Mouse (Mus musculus) heart, postnatal 10 days (tissue): ENCODE measurements at regions not wholly inside any gene's neighbourhood (a gene's known extent, or its start where the extent isn't known, plus 50 kb on each side); places are given as distances from the start of the nearest gene placed in this dataset.
A peak's percentile ranks its signal among the peaks of the same experiment; 100 is the strongest.

ENCODE experiments used
- DNase-seq, 2 experiments: peaks; one replicate each; pipeline ENCODE4 v3.0.0; 2021
- intact Hi-C: fragments of 180-260 bp; cut with DNase I; formaldehyde crosslinking; loops from one replicate; pipeline ENCODE4 v1.15.1; 2025

GRCm38 (mm10) chr2:63920997-63921396, 176.8 kb downstream of the Fign start:
- no peak for DNase-seq
- intact Hi-C loops: no loop called here

- no peak for DNase-seq
- intact Hi-C loops: no loop called here
These were observed 177.8 kb downstream of the Fign start for GRCm38 (mm10) chr2:63920019-63920418.

GRCm38 (mm10) chr2:63900644-63901043, 197.2 kb downstream of the Fign start:
- intact Hi-C loops: no loop called here
- no peak for DNase-seq

GRCm38 (mm10) chr2:63878477-63878876, 219.4 kb downstream of the Fign start:
- peak in 1 of 2 experiments; percentile 6 for DNase-seq
- intact Hi-C loops: no loop called here

GRCm38 (mm10) chr2:63877387-63877786, 220.5 kb downstream of the Fign start:
- intact Hi-C loops: no loop called here
- no peak for DNase-seq

- no peak for DNase-seq
- intact Hi-C loops: no loop called here
These were observed 221.5 kb downstream of the Fign start for GRCm38 (mm10) chr2:63876375-63876774.

GRCm38 (mm10) chr2:63875101-63875500, 222.7 kb downstream of the Fign start:
- intact Hi-C loops: no loop called here
- no peak for DNase-seq

- no peak for DNase-seq
- intact Hi-C loops: no loop called here
These were observed 231.3 kb downstream of the Fign start for GRCm38 (mm10) chr2:63866524-63866923.

- DNase-seq: no peak
- intact Hi-C loops: no loop called here
These were observed 236.0 kb downstream of the Fign start for GRCm38 (mm10) chr2:63861821-63862220.

- intact Hi-C loops: no loop called here
- DNase-seq: no peak
These were observed 241.3 kb downstream of the Fign start for GRCm38 (mm10) chr2:63856462-63857054.

GRCm38 (mm10) chr2:63855476-63855875, 242.4 kb downstream of the Fign start:
- no peak for DNase-seq
- intact Hi-C loops: no loop called here

GRCm38 (mm10) chr2:63854198-63854875, 243.5 kb downstream of the Fign start:
- DNase-seq: peak in 1 of 2 experiments; percentile 12
- intact Hi-C loops: no loop called here

GRCm38 (mm10) chr2:63853226-63853625, 244.6 kb downstream of the Fign start:
- DNase-seq: no peak
- intact Hi-C loops: no loop called here

- intact Hi-C loops: no loop called here
- DNase-seq: no peak
These were observed 245.6 kb downstream of the Fign start for GRCm38 (mm10) chr2:63852287-63852686.

- intact Hi-C loops: no loop called here
- no peak for DNase-seq
These were observed 247.8 kb downstream of the Fign start for GRCm38 (mm10) chr2:63850033-63850432.

- intact Hi-C loops: no loop called here
- no peak for DNase-seq
These were observed 248.4 kb downstream of the Fign start for GRCm38 (mm10) chr2:63849486-63849885.

- intact Hi-C loops: loop anchor here (10.0 kb wide), 1 partner anchor 243 kb away; no protein-coding TSS in a partner anchor
- DNase-seq: peak; percentile 41 to 62
These were observed 265.7 kb downstream of the Fign start for GRCm38 (mm10) chr2:63832041-63832714.

GRCm38 (mm10) chr2:63830431-63830830, 267.4 kb downstream of the Fign start:
- intact Hi-C loops: loop anchor here (10.0 kb wide), 1 partner anchor 244 kb away; no protein-coding TSS in a partner anchor

GRCm38 (mm10) chr2:63828633-63829032, 269.2 kb downstream of the Fign start:
- peak in 1 of 2 experiments; percentile 6 for DNase-seq
- intact Hi-C loops: no loop called here

More at GRCm38 (mm10) chr2:63830431-63830830, 267.4 kb downstream of the Fign start:
- DNase-seq: peak in 1 of 2 experiments; percentile 5

- intact Hi-C loops: no loop called here
- peak in 1 of 2 experiments; percentile 3 for DNase-seq
These were observed 278.4 kb downstream of the Fign start for GRCm38 (mm10) chr2:63819440-63819839.
